Mouse (Mus musculus): ENCODE data around the gene Id1.

DNA sequence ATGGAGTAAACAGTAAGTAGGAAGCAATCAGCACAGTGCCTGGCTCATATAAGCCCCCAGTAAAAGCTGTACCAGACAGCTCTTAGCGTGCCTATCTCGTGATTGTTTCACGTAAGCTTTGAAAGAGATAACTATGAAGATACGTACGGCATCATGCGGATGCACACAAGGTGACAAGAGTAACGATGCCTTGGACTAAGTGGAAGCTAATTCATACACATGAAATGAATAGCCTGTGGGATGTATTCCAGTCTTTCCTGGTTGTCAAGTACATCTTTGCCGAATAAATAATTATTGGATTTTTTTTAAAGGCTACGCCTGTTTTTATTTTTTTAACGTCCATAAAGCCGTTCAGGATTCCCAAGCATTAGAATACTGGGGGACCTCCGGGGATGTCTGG lies 49.7 kb upstream of the Id1 start:
- TF ChIP-seq CTCF (IDR thresholded peaks at IDR 0.05; ENCODE audit: extremely low read depth, insufficient read length, insufficient replicate concordance, low read depth, low read length) (no peak), POLR2A (IDR thresholded peaks at IDR 0.05; ENCODE audit: low read depth, low read length) (no peak)

Measured in small intestine, adult 2 months (tissue).